ENCODE assay signal across 7 mouse cellular contexts in genomic region chr2:168450977-168451376, GRCm38 (mm10).
DNase-seq lines count a peak whose midpoint lies in the region; TF ChIP-seq lines count a peak whose summit lies in the region.

No protein-coding gene starts in this region.

- intact Hi-C loops in left cerebral cortex, postnatal 10 days (cut with DNase I) = no loop called here

- H3K27ac ChIP-seq in layer of hippocampus, adult 2 months = no peak overlapping the region

- H3K4me3 ChIP-seq in layer of hippocampus, adult 2 months = no peak overlapping the region

- peak; percentile 83 for TF ChIP-seq CTCF in layer of hippocampus, adult 2 months (conservative IDR thresholded peaks at IDR 0.05)

- no peak for DNase-seq in layer of hippocampus, adult 2 months (ENCODE audit: low spot score in 2 of 2)
- no peak for DNase-seq in layer of hippocampus, postnatal 14 days (ENCODE audit: low spot score in 2 of 2)
- DNase-seq in R1 (ENCODE audit: low read depth, low spot score) = peak; percentile 61
- peak; percentile 83 for DNase-seq in embryo, embryonic 10.5 days (ENCODE audit: low spot score)
- peak; percentile 63 for DNase-seq in mesoderm, embryonic 11.5 days (ENCODE audit: low read depth, low spot score)
- DNase-seq in left cerebral cortex, postnatal 10 days (ENCODE audit: extremely low spot score in 1 of 2, low spot score in 2 of 2) = no peak
- no peak for DNase-seq in ovary, adult 18-20 months (ENCODE audit: low spot score)

Comparison
In these comparisons a context has a peak if more than half of its experiments do, and no peak if none do; other contexts are left out.
1. DNase-seq: peak in R1 (single experiment), embryo, embryonic 10.5 days (single experiment) and mesoderm, embryonic 11.5 days (single experiment); none in layer of hippocampus, adult 2 months (0 of 2), layer of hippocampus, postnatal 14 days (0 of 2), left cerebral cortex, postnatal 10 days (0 of 2) and ovary, adult 18-20 months (single experiment).